Mouse (Mus musculus): ENCODE data around the gene Lrrk1. TPM values are rescaled to one million over a fixed set of nuclear protein-coding genes. Genes with fewer than 3 reads are reported as not detected.

Lrrk1 gene
- total and polyA plus RNA-seq, 3 experiments = 0.22 TPM; not detected in 2

DNA sequence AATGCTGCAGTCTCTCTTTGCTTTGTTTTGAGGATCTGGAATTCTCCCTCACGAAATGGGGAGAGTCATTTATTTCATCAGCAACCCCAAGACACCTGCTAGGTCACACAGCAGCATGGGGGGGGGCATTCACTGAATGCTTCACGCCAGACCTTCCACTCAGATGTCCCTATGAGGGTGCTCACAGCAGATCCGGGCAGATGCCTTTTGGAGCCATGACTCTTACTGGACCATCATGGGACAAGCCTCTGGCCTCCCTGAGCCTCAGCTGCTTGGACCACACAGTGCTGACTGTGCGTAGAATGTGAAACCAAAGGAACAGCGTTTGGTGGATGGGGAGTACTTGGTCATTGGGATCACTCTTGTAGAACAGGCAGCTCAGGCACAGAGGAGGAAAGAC, 142.5 kb downstream of the Lrrk1 start:
- peaks cover 45% of the 10 kb centered on the region for H3K4me1 ChIP-seq (ENCODE audit: insufficient read depth, low read depth, low read length)
- peaks cover 34% of the 10 kb centered on the region for H3K27me3 ChIP-seq (ENCODE audit: insufficient read depth, low read length)
- H3K9me3 ChIP-seq (replicated peaks) = no peaks in the 10 kb centered on the region
- no peaks in the 10 kb centered on the region for H3K36me3 ChIP-seq (replicated peaks)
- DNase-seq (ENCODE audit: low spot score) (no peak), ATAC-seq (ENCODE audit: extremely low read depth, insufficient number of reproducible peaks, low FRiP score, poor library complexity, severe bottlenecking) (no peak)
- no peak overlapping the region for H3K4me3 ChIP-seq (ENCODE audit: low read depth, low read length)
- TF ChIP-seq GATA2 (IDR thresholded peaks at IDR 0.05; ENCODE audit: borderline replicate concordance, low read depth, low read length) (no peak), POLR2AphosphoS5 (IDR thresholded peaks at IDR 0.05; ENCODE audit: insufficient replicate concordance, low read depth, low read length) (no peak), GATA1 (IDR thresholded peaks at IDR 0.05; ENCODE audit: borderline replicate concordance, low read length) (no peak), TAL1 (conservative IDR thresholded peaks at IDR 0.05; ENCODE audit: low read depth, low read length) (no peak), CTCF (IDR thresholded peaks at IDR 0.05; ENCODE audit: low read depth, low read length) (no peak)

DNA sequence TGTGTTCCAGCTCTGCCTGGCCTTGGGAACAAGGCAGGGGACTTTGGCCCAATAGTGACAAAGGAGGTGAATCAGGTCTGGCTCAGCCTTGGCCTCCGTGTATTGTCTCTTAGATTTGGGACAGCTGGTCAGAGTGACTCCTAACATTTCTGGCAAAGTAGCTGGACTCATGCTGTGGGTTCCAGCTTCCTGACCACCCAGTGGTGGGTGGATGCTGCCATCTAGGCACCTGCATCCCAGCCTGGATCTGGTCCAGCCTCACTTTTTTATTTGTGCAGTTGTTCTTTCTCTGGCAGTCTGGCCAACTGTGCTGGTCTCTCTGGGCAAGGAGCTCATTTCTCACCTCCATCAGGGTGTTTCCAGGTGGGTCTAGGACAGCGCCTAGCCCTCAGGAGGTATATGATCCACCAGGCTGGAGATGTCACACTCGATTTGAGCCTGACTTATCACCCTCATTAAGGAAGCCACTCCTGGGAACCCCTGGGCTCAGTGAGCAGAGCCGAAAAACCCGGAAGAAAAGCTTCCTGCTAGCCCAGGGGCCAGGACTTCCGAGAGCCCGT, 144.3 kb downstream of the Lrrk1 start:
- H3K27me3 ChIP-seq (ENCODE audit: insufficient read depth, low read length) = peaks cover 34% of the 10 kb centered on the region
- no peak for DNase-seq (ENCODE audit: low spot score)

DNA sequence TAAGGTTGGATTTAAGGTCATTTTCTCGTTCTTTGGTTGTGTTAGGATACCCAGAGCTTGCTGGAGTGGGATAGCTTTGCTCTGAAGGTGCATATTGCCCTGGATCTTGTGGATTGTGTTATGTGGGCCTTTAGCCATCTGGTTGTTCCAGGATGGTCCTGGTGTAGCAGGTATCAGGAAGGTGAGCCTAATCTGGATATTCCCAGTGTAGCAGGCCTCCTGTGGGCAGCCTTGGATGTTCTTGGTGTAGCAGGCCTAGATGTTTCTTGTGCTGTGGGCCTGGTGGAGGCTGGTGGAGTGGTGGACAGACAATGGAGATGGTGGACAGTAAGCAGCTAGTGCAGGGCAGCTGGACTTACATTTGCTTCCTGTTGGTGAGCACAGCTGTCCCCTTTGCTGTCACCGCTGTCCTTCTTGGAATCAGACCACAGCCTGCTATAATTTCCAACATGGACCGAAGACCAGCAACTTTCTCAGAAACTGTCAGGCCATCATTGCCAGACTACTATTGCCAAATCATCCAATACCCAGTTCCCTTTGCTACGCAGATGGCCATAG, 146.2 kb downstream of the Lrrk1 start:
- no peak for ATAC-seq (ENCODE audit: extremely low read depth, insufficient number of reproducible peaks, low FRiP score, poor library complexity, severe bottlenecking)

More for the DNA sequence above, 144.3 kb downstream of the Lrrk1 start:
- H3K4me3 ChIP-seq (ENCODE audit: low read depth, low read length) = no peak overlapping the region
- no peak for ATAC-seq (ENCODE audit: extremely low read depth, insufficient number of reproducible peaks, low FRiP score, poor library complexity, severe bottlenecking)
- peaks cover 29% of the 10 kb centered on the region for H3K4me1 ChIP-seq (ENCODE audit: insufficient read depth, low read depth, low read length)
- H3K36me3 ChIP-seq (replicated peaks) = no peaks in the 10 kb centered on the region
- TF ChIP-seq GATA2 (IDR thresholded peaks at IDR 0.05; ENCODE audit: borderline replicate concordance, low read depth, low read length) (no peak), POLR2AphosphoS5 (IDR thresholded peaks at IDR 0.05; ENCODE audit: insufficient replicate concordance, low read depth, low read length) (no peak), CTCF (IDR thresholded peaks at IDR 0.05; ENCODE audit: low read depth, low read length) (no peak), TAL1 (conservative IDR thresholded peaks at IDR 0.05; ENCODE audit: low read depth, low read length) (no peak), GATA1 (IDR thresholded peaks at IDR 0.05; ENCODE audit: borderline replicate concordance, low read length) (no peak)
- H3K9me3 ChIP-seq (replicated peaks) = no peaks in the 10 kb centered on the region

DNA sequence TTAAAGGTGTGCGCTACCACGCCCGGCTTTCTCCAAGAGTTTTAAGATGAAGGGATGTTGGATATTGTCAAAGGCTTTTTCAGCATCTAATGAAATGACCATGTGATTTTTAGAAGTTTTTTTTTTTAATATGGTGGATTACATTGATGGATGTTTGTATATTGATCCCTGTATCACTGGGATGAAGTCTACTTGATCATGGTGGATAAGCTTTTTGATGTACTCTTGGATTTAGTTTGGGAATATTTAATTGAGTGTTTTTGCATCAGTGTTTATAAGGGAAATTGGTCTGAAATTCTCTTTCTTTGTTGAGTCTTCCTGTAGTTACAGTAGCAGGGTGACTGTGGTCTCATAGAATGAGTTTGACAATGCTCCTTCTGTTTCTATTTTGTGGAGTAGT, 150.0 kb downstream of the Lrrk1 start:
- H3K27me3 ChIP-seq (ENCODE audit: insufficient read depth, low read length) = peaks cover 4% of the 10 kb centered on the region; the same call in 1 of the 2 replicates
- no peak overlapping the region for H3K4me3 ChIP-seq (ENCODE audit: low read depth, low read length)
- no peaks in the 10 kb centered on the region for H3K9me3 ChIP-seq (replicated peaks)
- TF ChIP-seq GATA2 (IDR thresholded peaks at IDR 0.05; ENCODE audit: borderline replicate concordance, low read depth, low read length) (no peak), GATA1 (IDR thresholded peaks at IDR 0.05; ENCODE audit: borderline replicate concordance, low read length) (no peak)
- ATAC-seq (ENCODE audit: extremely low read depth, insufficient number of reproducible peaks, low FRiP score, poor library complexity, severe bottlenecking) = no peak
- H3K4me1 ChIP-seq (ENCODE audit: insufficient read depth, low read depth, low read length) = peaks cover 19% of the 10 kb centered on the region
- DNase-seq (ENCODE audit: low spot score) = no peak
- H3K36me3 ChIP-seq (replicated peaks) = no peaks in the 10 kb centered on the region

More for the DNA sequence above, 146.2 kb downstream of the Lrrk1 start:
- Histone ChIP-seq H3K4me3 (ENCODE audit: low read depth, low read length) (no peak overlapping the region), H3K36me3 (replicated peaks) (no peaks in the 10 kb centered on the region), H3K27me3 (ENCODE audit: insufficient read depth, low read length) (peaks cover 34% of the 10 kb centered on the region), H3K9me3 (replicated peaks) (no peaks in the 10 kb centered on the region), H3K4me1 (ENCODE audit: insufficient read depth, low read depth, low read length) (peaks cover 11% of the 10 kb centered on the region)
- TF ChIP-seq TAL1 (conservative IDR thresholded peaks at IDR 0.05; ENCODE audit: low read depth, low read length) (no peak), GATA2 (IDR thresholded peaks at IDR 0.05; ENCODE audit: borderline replicate concordance, low read depth, low read length) (no peak), POLR2AphosphoS5 (IDR thresholded peaks at IDR 0.05; ENCODE audit: insufficient replicate concordance, low read depth, low read length) (no peak), GATA1 (IDR thresholded peaks at IDR 0.05; ENCODE audit: borderline replicate concordance, low read length) (no peak), CTCF (IDR thresholded peaks at IDR 0.05; ENCODE audit: low read depth, low read length) (no peak)
- no peak for DNase-seq (ENCODE audit: low spot score)

DNA sequence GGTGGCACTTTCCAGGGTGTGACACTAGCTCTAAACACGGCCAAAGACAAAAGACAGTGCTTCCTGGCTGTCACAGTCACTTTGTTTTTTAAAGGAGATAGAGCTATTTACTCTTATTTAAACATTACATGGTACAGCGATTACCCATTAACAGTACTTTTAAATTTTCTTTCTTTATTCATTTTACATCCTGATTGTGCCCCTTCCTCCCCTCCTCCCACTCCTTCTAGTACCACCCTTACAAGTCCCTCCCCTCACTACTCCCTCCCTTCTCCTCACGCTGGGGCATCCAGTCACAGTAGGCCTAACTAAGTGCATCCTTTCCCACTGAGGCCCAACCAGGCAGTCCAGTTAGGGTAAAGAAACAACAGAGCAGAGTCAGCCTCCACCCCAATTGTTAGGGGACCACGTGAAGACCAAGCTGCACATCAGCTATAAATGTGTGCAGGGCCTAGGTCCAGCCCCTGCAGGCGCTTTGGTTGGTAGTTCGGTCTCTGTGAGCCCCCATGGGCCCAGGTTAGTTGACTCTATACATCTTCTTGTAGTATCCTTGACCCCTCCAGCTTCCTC, 154.1 kb downstream of the Lrrk1 start:
- no peak for DNase-seq (ENCODE audit: low spot score)
- H3K27me3 ChIP-seq (ENCODE audit: insufficient read depth, low read length) = peaks cover 4% of the 10 kb centered on the region; the same call in 1 of the 2 replicates
- no peaks in the 10 kb centered on the region for H3K9me3 ChIP-seq (replicated peaks)
- H3K4me1 ChIP-seq (ENCODE audit: insufficient read depth, low read depth, low read length) = peaks cover 53% of the 10 kb centered on the region
- no peak overlapping the region for H3K4me3 ChIP-seq (ENCODE audit: low read depth, low read length)
- no peaks in the 10 kb centered on the region for H3K36me3 ChIP-seq (replicated peaks)
- no peak for ATAC-seq (ENCODE audit: extremely low read depth, insufficient number of reproducible peaks, low FRiP score, poor library complexity, severe bottlenecking)
- no peak for TF ChIP-seq POLR2AphosphoS5 (IDR thresholded peaks at IDR 0.05; ENCODE audit: insufficient replicate concordance, low read depth, low read length)
- no peak for TF ChIP-seq CTCF (IDR thresholded peaks at IDR 0.05; ENCODE audit: low read depth, low read length)
- TF ChIP-seq GATA1 (IDR thresholded peaks at IDR 0.05; ENCODE audit: borderline replicate concordance, low read length) = no peak
- TF ChIP-seq TAL1 (conservative IDR thresholded peaks at IDR 0.05; ENCODE audit: low read depth, low read length) = no peak
- TF ChIP-seq GATA2 (IDR thresholded peaks at IDR 0.05; ENCODE audit: borderline replicate concordance, low read depth, low read length) = no peak

DNA sequence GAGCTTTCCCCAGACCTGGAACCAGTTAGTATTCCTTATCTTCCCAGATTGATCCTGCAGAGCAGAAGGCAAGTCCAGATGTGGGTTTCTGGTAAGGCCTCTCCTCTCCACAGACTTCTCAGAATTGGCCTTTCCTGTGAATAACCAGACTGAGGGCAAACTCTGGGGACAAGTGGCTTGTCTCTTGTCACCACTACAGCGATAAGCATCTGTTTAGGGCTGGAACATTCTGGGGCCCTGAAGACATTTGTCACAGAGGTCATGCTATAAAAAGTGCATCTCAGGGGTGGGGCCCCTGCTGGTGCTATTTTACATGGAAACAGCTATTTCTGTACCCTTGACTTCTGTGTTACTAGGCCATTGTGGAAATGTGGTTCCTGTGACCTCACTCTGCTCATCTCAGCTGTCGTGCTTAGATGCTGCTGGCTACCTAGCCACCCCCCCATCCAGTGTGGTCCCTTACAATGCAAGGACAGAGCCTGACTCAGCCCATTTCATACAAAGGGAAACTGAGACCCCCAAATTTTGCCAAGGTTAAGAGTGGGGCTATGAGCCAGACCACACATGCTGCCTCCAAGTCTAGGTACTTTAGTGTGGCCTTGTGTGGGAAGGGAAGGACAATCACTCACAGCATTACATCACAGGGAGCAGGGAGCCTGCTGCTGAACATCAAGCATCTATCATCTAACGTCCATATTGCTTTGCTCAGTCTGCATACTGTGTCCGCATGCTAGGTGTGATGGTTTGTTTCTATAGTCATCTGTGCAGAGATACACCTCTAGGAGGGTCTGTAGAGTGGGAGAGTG, 154.8 kb downstream of the Lrrk1 start:
- DNase-seq (ENCODE audit: low spot score) = peak; percentile 84
- ATAC-seq (ENCODE audit: extremely low read depth, insufficient number of reproducible peaks, low FRiP score, poor library complexity, severe bottlenecking) = peak; percentile 97
- H3K9me3 ChIP-seq (replicated peaks) = no peaks in the 10 kb centered on the region
- H3K4me1 ChIP-seq (ENCODE audit: insufficient read depth, low read depth, low read length) = peaks cover 56% of the 10 kb centered on the region
- peaks cover 6% of the 10 kb centered on the region for H3K27me3 ChIP-seq (ENCODE audit: insufficient read depth, low read length)
- TF ChIP-seq TAL1 (conservative IDR thresholded peaks at IDR 0.05; ENCODE audit: low read depth, low read length) = peak; percentile 94
- no peak; the same call in 1 of the 2 replicates for TF ChIP-seq GATA2 (IDR thresholded peaks at IDR 0.05; ENCODE audit: borderline replicate concordance, low read depth, low read length)
- H3K36me3 ChIP-seq (replicated peaks) = no peaks in the 10 kb centered on the region
- no peak overlapping the region; the same call in 1 of the 2 replicates for H3K4me3 ChIP-seq (ENCODE audit: low read depth, low read length)

Measured in G1E (cell line).